Mouse (Mus musculus) heart, embryonic 10.5 days (tissue): ENCODE data around the gene Agap3. TPM values are rescaled to one million over a fixed set of nuclear protein-coding genes. Genes with fewer than 3 reads are reported as not detected.

Experiments used
- DNase-seq: peaks from one replicate; pipeline ENCODE4 v3.0.0-alpha.2; 2017; ENCODE audit warnings: low spot score
- H3K27ac ChIP-seq: fragments of 300-500 bp; sonication (generic); 2 replicates; pipeline ENCODE4 v1.5.1; 2016; ENCODE audit warnings: mild to moderate bottlenecking
- H3K27me3 ChIP-seq: fragments of 300-500 bp; sonication (generic); 2 replicates; pipeline ENCODE4 v1.6.1; 2016; ENCODE audit warnings: mild to moderate bottlenecking; ENCODE audit not compliant: poor library complexity, insufficient read depth, severe bottlenecking
- H3K36me3 ChIP-seq: fragments of 300-500 bp; sonication (generic); 2 replicates; pipeline ENCODE4 v1.6.1; 2016; ENCODE audit warnings: mild to moderate bottlenecking, moderate library complexity
- H3K4me1 ChIP-seq: fragments of 300-500 bp; sonication (generic); 2 replicates; pipeline ENCODE4 v1.6.1; 2016; ENCODE audit warnings: mild to moderate bottlenecking
- H3K4me3 ChIP-seq: fragments of 300-500 bp; sonication (generic); 2 replicates; pipeline ENCODE4 v1.5.1; 2016; ENCODE audit warnings: mild to moderate bottlenecking, moderate library complexity
- H3K9me3 ChIP-seq: fragments of 300-500 bp; sonication (generic); 2 replicates; pipeline ENCODE4 v1.6.1; 2016; ENCODE audit warnings: mild to moderate bottlenecking, moderate library complexity
- WGBS: fragments of 180-500 bp; shearing (Covaris S2); methylation state at CpG from one replicate; pipeline ENCODE4 v1.1.7; 2016; 5-methylcytosine and 5-hydroxymethylcytosine counted together
- polyA plus RNA-seq: library from polyadenylated mRNA; unstranded; fragments of >200 nt; fragmentation: Nextera tagmentation; extraction: Ambion mirVana; gene quantifications from 2 replicates; pipeline ENCODE4 v1.2.1, GENCODE M21; 2016

The Agap3 gene
- polyA plus RNA-seq, 1 experiment from 2014 or later = 30.1 TPM

DNA sequence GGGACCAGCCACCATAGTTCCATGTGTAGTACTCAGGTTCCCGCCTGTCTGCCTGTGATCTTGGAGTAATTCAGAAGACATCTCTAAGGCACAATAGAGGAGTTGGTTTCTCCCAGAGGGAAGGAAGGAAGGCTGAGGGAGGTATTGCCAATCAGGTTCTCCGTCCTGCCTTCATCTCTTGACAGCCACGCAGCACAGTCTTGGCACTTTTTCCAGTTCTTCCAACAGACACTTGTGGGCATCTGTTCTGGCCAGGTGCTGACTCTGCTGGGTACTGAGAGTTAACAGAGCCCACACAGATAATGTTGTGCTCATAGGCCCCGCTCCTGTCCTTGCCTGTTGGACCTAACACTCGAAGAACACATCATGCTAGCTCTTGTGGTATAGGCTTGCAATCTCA lies 34.8 kb downstream of the Agap3 start:
- Histone ChIP-seq H3K9me3 (no peaks in the 10 kb centered on the region), H3K36me3 (peaks cover 80% of the 10 kb centered on the region), H3K27me3 (peaks cover 14% of the 10 kb centered on the region; the same call in 1 of the 2 replicates), H3K4me1 (peaks cover 40% of the 10 kb centered on the region), H3K27ac (no peak overlapping the region), H3K4me3 (no peak overlapping the region)
- WGBS = 82% methylated on average over 5 of the region's 5 CpGs
- no peak for DNase-seq

DNA sequence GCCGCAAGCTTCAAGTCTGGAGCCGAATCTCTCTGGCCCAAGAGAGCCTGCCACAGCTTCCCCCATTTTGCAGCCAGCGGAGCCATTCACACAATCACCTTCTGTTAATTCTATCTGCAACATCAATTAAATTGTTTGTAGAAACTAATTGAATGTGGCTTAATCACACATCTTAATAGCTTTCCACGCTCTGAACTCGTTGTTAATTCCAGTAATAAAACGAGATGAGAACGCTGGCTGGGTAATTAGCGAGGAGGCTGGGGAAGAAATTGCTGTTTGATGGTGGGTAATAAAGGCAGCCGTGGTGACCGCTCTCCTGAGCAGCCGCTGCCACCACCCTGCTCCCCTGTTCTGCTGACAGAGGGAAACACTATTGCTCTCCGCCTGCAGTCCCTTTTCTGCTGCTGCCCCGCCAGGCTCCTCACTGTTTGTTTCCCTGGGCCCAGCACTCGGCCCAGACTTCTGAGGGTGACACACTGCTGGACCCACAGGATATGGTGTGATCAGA lies 38.5 kb downstream of the Agap3 start:
- H3K36me3 ChIP-seq = peaks cover 90% of the 10 kb centered on the region
- no peak overlapping the region for H3K4me3 ChIP-seq
- DNase-seq = no peak
- 0 out of 2 replicates have a peak, but pooled peaks cover under 1% of the 10 kb centered on the region for H3K27me3 ChIP-seq
- WGBS = 87% methylated on average over 14 of the region's 14 CpGs
- peaks cover 10% of the 10 kb centered on the region for H3K4me1 ChIP-seq
- no peaks in the 10 kb centered on the region for H3K9me3 ChIP-seq
- no peak overlapping the region for H3K27ac ChIP-seq

DNA sequence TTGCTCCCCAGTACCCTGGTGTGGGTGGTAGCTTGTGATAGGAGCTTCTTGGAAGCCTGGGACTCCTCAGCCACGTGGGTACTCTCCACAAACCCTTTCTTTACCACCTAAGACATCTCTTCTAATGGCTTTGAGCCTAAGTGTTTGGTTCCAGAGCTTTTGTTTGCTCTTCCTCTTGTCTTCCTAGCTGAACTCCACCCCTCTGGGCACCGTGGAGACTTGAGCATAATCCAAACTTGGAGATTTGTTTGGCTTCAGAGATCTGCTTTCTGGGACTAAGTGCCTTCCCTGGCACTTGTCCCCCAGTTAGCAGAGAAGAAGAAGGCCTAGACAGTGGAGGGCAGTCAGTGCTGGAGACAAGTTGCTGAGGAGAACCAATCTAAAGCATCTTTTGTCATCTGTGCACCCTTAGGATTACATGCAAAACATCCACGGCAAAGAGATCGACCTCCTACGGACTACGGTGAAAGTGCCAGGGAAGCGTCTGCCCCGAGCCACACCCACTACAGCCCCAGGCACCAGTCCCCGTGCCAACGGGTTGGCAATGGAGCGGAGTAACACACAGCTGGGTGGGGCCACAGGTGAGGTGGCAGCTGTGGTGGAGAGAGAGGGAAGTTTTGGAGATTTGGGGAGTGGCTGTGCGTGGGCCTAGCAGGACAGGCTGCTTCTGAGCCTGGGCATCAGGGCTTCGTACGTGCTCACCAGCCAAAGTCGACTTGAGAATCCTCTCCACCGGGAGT lies 40.7 kb downstream of the Agap3 start:
- peaks cover 14% of the 10 kb centered on the region for H3K4me1 ChIP-seq
- no peaks in the 10 kb centered on the region for H3K27me3 ChIP-seq
- peaks cover 97% of the 10 kb centered on the region for H3K36me3 ChIP-seq
- no peak overlapping the region for H3K27ac ChIP-seq
- 87% methylated on average over 16 of the region's 16 CpGs for WGBS
- no peak for DNase-seq
- H3K9me3 ChIP-seq = no peaks in the 10 kb centered on the region
- H3K4me3 ChIP-seq = no peak overlapping the region

DNA sequence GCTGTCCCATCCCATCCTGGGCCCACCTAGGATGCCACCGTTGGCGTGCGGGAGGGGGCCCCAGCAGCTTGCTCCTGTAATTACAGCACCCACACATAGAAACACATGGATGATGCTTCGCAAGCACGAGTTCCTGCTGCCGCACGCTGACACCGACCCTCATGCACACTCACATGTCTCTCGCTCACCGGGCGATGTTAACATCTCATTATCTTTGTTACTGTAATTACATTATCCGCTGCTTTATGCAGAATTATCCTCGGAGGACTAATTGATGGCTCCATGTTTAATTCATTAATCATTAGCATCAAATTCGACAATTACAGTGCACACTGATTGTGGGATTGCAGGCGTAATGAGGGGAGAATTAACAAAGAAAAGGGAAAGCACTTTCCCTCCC lies 43.0 kb downstream of the Agap3 start:
- H3K27ac ChIP-seq = no peak overlapping the region
- H3K36me3 ChIP-seq = peaks cover 97% of the 10 kb centered on the region
- H3K4me3 ChIP-seq = no peak overlapping the region
- H3K27me3 ChIP-seq = no peaks in the 10 kb centered on the region
- no peak for DNase-seq
- H3K4me1 ChIP-seq = peaks cover 21% of the 10 kb centered on the region
- WGBS = 91% methylated on average over 15 of the region's 15 CpGs
- no peaks in the 10 kb centered on the region for H3K9me3 ChIP-seq

GRCm38 (mm10) chr5:24496756-24497155 lies 44.8 kb downstream of the Agap3 start:
- WGBS = 71% methylated on average over 6 of the region's 6 CpGs
- no peaks in the 10 kb centered on the region for H3K27me3 ChIP-seq
- H3K36me3 ChIP-seq = peaks cover 98% of the 10 kb centered on the region
- DNase-seq = no peak
- H3K4me1 ChIP-seq = peaks cover 26% of the 10 kb centered on the region
- H3K9me3 ChIP-seq = no peaks in the 10 kb centered on the region
- peak overlapping the region; percentile 31; the same call in 1 of the 2 replicates for H3K27ac ChIP-seq
- H3K4me3 ChIP-seq = no peak overlapping the region

- peaks cover 26% of the 10 kb centered on the region for H3K4me1 ChIP-seq
- H3K4me3 ChIP-seq = no peak overlapping the region
- peaks cover 98% of the 10 kb centered on the region for H3K36me3 ChIP-seq
- WGBS = 82% methylated on average over 12 of the region's 12 CpGs
- H3K27me3 ChIP-seq = no peaks in the 10 kb centered on the region
- H3K9me3 ChIP-seq = no peaks in the 10 kb centered on the region
- no peak for DNase-seq
- H3K27ac ChIP-seq = no peak overlapping the region
Observed at GRCm38 (mm10) chr5:24497526-24497925, 45.5 kb downstream of the Agap3 start.

DNA sequence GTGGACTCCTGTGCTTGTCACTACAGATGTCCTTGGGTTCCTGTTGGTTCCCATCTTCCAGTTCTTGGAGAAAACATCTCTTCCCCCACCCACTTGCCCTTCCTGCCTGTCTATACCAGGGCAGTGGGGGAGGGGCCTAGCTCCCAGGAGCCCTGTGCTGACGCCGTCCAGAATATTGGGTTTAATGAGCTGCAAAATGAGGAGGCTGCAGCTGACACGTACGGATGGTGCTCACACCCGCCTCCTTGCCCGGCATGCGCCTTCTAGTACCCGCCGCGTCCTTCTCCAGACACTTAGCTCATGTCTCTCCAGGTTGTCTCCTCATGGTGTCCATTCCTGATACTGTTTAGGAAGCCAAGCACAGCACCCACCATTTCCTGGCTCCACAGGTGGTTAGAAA lies 47.1 kb downstream of the Agap3 start:
- Histone ChIP-seq H3K4me1 (peaks cover 36% of the 10 kb centered on the region), H3K4me3 (no peak overlapping the region), H3K27ac (no peak overlapping the region), H3K27me3 (peaks cover 15% of the 10 kb centered on the region), H3K9me3 (no peaks in the 10 kb centered on the region), H3K36me3 (peaks cover 82% of the 10 kb centered on the region)
- DNase-seq = no peak
- WGBS = 82% methylated on average over 10 of the region's 10 CpGs

DNA sequence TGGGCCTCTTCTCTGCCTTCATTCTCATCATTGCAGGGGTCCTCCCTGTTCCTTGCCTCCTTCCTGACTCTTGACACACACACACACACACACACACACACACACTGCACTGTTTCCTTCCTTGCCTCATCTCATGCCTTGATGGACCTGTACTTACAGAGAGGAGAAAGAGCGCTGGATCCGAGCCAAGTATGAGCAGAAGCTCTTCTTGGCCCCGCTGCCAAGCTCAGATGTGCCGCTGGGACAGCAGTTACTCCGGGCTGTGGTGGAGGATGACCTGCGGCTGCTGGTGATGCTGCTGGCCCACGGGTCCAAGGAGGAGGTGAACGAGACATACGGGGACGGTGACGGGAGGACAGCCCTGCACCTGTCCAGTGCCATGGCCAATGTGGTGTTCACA lies 48.9 kb downstream of the Agap3 start:
- Histone ChIP-seq H3K36me3 (peaks cover 65% of the 10 kb centered on the region), H3K4me3 (no peak overlapping the region), H3K27ac (no peak overlapping the region), H3K4me1 (peaks cover 49% of the 10 kb centered on the region), H3K9me3 (no peaks in the 10 kb centered on the region), H3K27me3 (peaks cover 32% of the 10 kb centered on the region)
- DNase-seq = no peak
- WGBS = 94% methylated on average over 11 of the region's 11 CpGs

DNA sequence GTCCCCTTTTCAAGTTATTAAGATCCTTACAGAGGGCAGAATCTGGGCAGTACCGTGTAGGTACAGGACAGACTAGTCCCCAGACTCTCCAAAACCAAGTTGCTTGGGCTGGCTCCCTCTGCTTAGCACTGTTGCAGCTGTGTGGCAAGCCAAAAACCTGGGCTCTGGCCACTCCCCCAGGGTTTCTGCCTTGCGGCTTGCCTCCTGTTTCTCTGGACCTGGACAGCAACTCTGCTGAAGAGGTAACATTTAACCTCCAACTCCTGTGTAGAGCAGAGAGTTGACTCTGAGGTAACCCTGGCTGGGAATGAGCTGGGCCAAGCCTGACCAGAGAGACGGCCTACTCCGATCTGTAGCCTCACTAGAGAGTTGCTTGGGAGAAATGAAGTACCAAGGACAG lies 50.8 kb downstream of the Agap3 start:
- DNase-seq = no peak
- peaks cover 38% of the 10 kb centered on the region for H3K4me1 ChIP-seq
- H3K36me3 ChIP-seq = peaks cover 48% of the 10 kb centered on the region
- no peaks in the 10 kb centered on the region for H3K9me3 ChIP-seq
- WGBS = 64% methylated on average over 4 of the region's 4 CpGs
- H3K4me3 ChIP-seq = no peak overlapping the region
- H3K27ac ChIP-seq = no peak overlapping the region
- H3K27me3 ChIP-seq = peaks cover 46% of the 10 kb centered on the region

GRCm38 (mm10) chr5:24505513-24505912 lies 53.5 kb downstream of the Agap3 start:
- Histone ChIP-seq H3K9me3 (peaks cover 2% of the 10 kb centered on the region; the same call in 1 of the 2 replicates), H3K36me3 (peaks cover 20% of the 10 kb centered on the region), H3K27me3 (peaks cover 48% of the 10 kb centered on the region), H3K4me1 (peaks cover 32% of the 10 kb centered on the region), H3K27ac (no peak overlapping the region), H3K4me3 (no peak overlapping the region)
- no peak for DNase-seq
- 38% methylated on average over 2 of the region's 2 CpGs for WGBS

- WGBS = 89% methylated on average over 7 of the region's 7 CpGs
- H3K27me3 ChIP-seq = peaks cover 50% of the 10 kb centered on the region
Observed at GRCm38 (mm10) chr5:24508406-24508805, 56.4 kb downstream of the Agap3 start.

GRCm38 (mm10) chr5:24510635-24511034 lies 58.7 kb downstream of the Agap3 start:
- peaks cover 28% of the 10 kb centered on the region for H3K27me3 ChIP-seq
- H3K27ac ChIP-seq = no peak overlapping the region
- no peak overlapping the region for H3K4me3 ChIP-seq
- peaks cover 20% of the 10 kb centered on the region for H3K4me1 ChIP-seq
- WGBS = 43% methylated on average over 11 of the region's 11 CpGs
- H3K9me3 ChIP-seq = peaks cover 2% of the 10 kb centered on the region; the same call in 1 of the 2 replicates
- no peak for DNase-seq
- H3K36me3 ChIP-seq = no peaks in the 10 kb centered on the region

More at GRCm38 (mm10) chr5:24508406-24508805, 56.4 kb downstream of the Agap3 start:
- no peak for DNase-seq
- H3K9me3 ChIP-seq = peaks cover 2% of the 10 kb centered on the region; the same call in 1 of the 2 replicates
- no peaks in the 10 kb centered on the region for H3K36me3 ChIP-seq
- peaks cover 37% of the 10 kb centered on the region for H3K4me1 ChIP-seq
- H3K27ac ChIP-seq = no peak overlapping the region
- H3K4me3 ChIP-seq = no peak overlapping the region

GRCm38 (mm10) chr5:24512271-24512670 lies 60.3 kb downstream of the Agap3 start:
- Histone ChIP-seq H3K27ac (no peak overlapping the region), H3K27me3 (peaks cover 25% of the 10 kb centered on the region), H3K36me3 (no peaks in the 10 kb centered on the region), H3K4me1 (peaks cover 19% of the 10 kb centered on the region), H3K9me3 (peaks cover 2% of the 10 kb centered on the region; the same call in 1 of the 2 replicates), H3K4me3 (no peak overlapping the region)
- WGBS = 40% methylated on average over 8 of the region's 8 CpGs
- DNase-seq = peak; percentile 85
